Comparison of ENCODE assay signal across 10 mouse cellular contexts in the genomic region with DNA sequence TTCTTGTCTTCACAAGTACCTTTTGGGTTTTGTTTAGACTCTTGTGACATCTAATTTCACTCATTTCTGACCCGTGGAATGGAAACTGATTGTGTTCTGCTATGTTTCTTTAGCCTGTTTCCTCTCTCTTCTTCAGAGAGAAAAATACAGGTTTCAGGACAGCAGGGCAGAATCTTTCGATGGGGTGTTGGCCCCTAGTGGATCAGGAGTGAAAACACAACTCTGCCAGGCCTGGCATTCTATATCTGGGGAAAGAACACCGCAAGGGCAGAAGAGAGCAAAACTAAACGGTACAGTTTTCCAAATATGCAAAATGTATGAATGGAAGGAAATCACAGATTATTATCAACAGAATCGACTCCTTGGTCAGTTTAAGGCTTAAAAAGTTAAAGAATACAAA. TPM values are rescaled to one million over a fixed set of nuclear protein-coding genes. Genes with fewer than 3 reads are reported as not detected.
DNase-seq lines count a peak whose midpoint lies in the region; ATAC-seq and TF ChIP-seq lines count a peak whose summit lies in the region.
"Had no signal": no experiment of that assay in that cellular context is flagged by ENCODE, and none has a peak within 500 bp of the region (broad histone marks: within the 10 kb centered on the region; RNA-seq: fewer than 3 reads in every experiment).

No protein-coding gene starts in this region.

- no peaks in the 10 kb centered on the region for H3K79me2 ChIP-seq in MEL (ENCODE audit: control insufficient read depth, insufficient read depth, low read length, poor library complexity)

- H3K27me3 ChIP-seq in kidney, embryonic 14.5 days (ENCODE audit: control insufficient read depth, insufficient read depth, low read length), result no peaks in the 10 kb centered on the region
- peaks cover 0 to 3% of the 10 kb centered on the region in 2 experiments; a peak in 2 of 4 replicates for H3K27me3 ChIP-seq in MEL (ENCODE audit: control insufficient read depth in 1 of 2, insufficient read depth in 2 of 2, low read length in 2 of 2)
- no peaks in the 10 kb centered on the region for H3K27me3 ChIP-seq in hindbrain, postnatal 0 days (ENCODE audit: insufficient read depth, low read length)
- H3K27me3 ChIP-seq: embryonic facial prominence, embryonic 13.5 days; neural tube, embryonic 12.5 days had no signal

- no peak for ATAC-seq in kidney, embryonic 14.5 days (ENCODE audit: low FRiP score, low TSS enrichment)
- ATAC-seq in hindbrain, postnatal 0 days, result no peak

- no peak overlapping the region for H3K27ac ChIP-seq in kidney, embryonic 14.5 days (ENCODE audit: low read depth, low read length)
- H3K27ac ChIP-seq in MEL (ENCODE audit: control insufficient read depth, low read depth, low read length), result no peak overlapping the region
- H3K27ac ChIP-seq in hindbrain, postnatal 0 days, result no peak overlapping the region
- H3K27ac ChIP-seq: embryonic facial prominence, embryonic 13.5 days; neural tube, embryonic 12.5 days had no signal

- DNase-seq in adrenal gland, adult (ENCODE audit: inconsistent age in 2 of 2, low spot score in 1 of 2), result peak; percentile 19 to 69
- no peak for DNase-seq in adrenal gland, adult 8-10 months
- peak; percentile 20 for DNase-seq in kidney, adult 9 months
- peak; percentile 35 for DNase-seq in MEL (ENCODE audit: low read depth, low spot score)
- DNase-seq in hindbrain, postnatal 0 days (ENCODE audit: low spot score), result peak; percentile 74
- no peak for DNase-seq in T-cell, adult 2 months (ENCODE audit: low spot score)
- DNase-seq in gastrocnemius, postnatal 36 days, result no peak

- intact Hi-C loops in gastrocnemius, postnatal 36 days (cut with DNase I), result no loop called here

- no peaks in the 10 kb centered on the region for H3K4me1 ChIP-seq in kidney, embryonic 14.5 days (ENCODE audit: control insufficient read depth, insufficient read depth, low read length)
- H3K4me1 ChIP-seq in MEL (ENCODE audit: control insufficient read depth in 1 of 2, insufficient read depth in 2 of 2, low read length in 2 of 2), result peaks cover 0 to 4% of the 10 kb centered on the region in 2 experiments; a peak in 1 of 4 replicates
- H3K4me1 ChIP-seq in hindbrain, postnatal 0 days (ENCODE audit: insufficient read depth, low read length), result no peaks in the 10 kb centered on the region
- H3K4me1 ChIP-seq: neural tube, embryonic 12.5 days had no signal

- no peaks in the 10 kb centered on the region for H3K9me3 ChIP-seq in kidney, embryonic 14.5 days (ENCODE audit: control insufficient read depth, low read length)
- no peaks in the 10 kb centered on the region for H3K9me3 ChIP-seq in MEL (replicated peaks; ENCODE audit: insufficient read depth, low read length)
- no peaks in the 10 kb centered on the region for H3K9me3 ChIP-seq in hindbrain, postnatal 0 days (ENCODE audit: low read length)
- H3K9me3 ChIP-seq: embryonic facial prominence, embryonic 13.5 days; neural tube, embryonic 12.5 days had no signal

- TF ChIP-seq POLR2A in MEL (IDR thresholded peaks at IDR 0.05; ENCODE audit: control insufficient read depth in 1 of 2, insufficient read depth in 1 of 2, low read depth in 1 of 2, low read length in 2 of 2, poor library complexity in 1 of 2), result no peak

- H3K4me3 ChIP-seq in kidney, embryonic 14.5 days (ENCODE audit: low read length), result no peak overlapping the region
- H3K4me3 ChIP-seq in MEL (ENCODE audit: control insufficient read depth in 1 of 2, insufficient read depth in 1 of 2, low read depth in 2 of 2, low read length in 2 of 2), result no peak overlapping the region
- H3K4me3 ChIP-seq in hindbrain, postnatal 0 days (ENCODE audit: low read length), result no peak overlapping the region
- H3K4me3 ChIP-seq: embryonic facial prominence, embryonic 13.5 days; neural tube, embryonic 12.5 days had no signal

- H3K9ac ChIP-seq in kidney, embryonic 14.5 days (ENCODE audit: low read depth, low read length), result no peak overlapping the region
- no peak overlapping the region for H3K9ac ChIP-seq in MEL (ENCODE audit: control insufficient read depth, low read depth, low read length, poor library complexity, severe bottlenecking)
- no peak overlapping the region for H3K9ac ChIP-seq in hindbrain, postnatal 0 days (replicated peaks; ENCODE audit: low read length)
- H3K9ac ChIP-seq: embryonic facial prominence, embryonic 13.5 days; neural tube, embryonic 12.5 days had no signal

- WGBS in kidney, embryonic 14.5 days, result 28% methylated on average over 5 of the region's 5 CpGs
- 18% methylated on average over 5 of the region's 5 CpGs for WGBS in hindbrain, postnatal 0 days

- no peak overlapping the region for H3K4me2 ChIP-seq in kidney, embryonic 14.5 days (replicated peaks; ENCODE audit: low read depth, low read length)
- H3K4me2 ChIP-seq in hindbrain, postnatal 0 days (ENCODE audit: low read depth, low read length), result no peak overlapping the region
- H3K4me2 ChIP-seq: embryonic facial prominence, embryonic 13.5 days; neural tube, embryonic 12.5 days had no signal

- no peak for TF ChIP-seq EP300 in MEL (IDR thresholded peaks at IDR 0.05; ENCODE audit: low read depth in 1 of 2, low read length in 2 of 2)

- peak in 2 of 3 experiments; percentile 30 to 55; a peak in 3 of 6 replicates for TF ChIP-seq CTCF in MEL (IDR thresholded peaks at IDR 0.05 in 2 of 3, conservative IDR thresholded peaks at IDR 0.05 in 1 of 3; ENCODE audit: control insufficient read depth in 1 of 3, insufficient read depth in 1 of 3, low read depth in 2 of 3, low read length in 3 of 3, poor library complexity in 1 of 3, severe bottlenecking in 1 of 3)
- peak; percentile 71 for TF ChIP-seq CTCF in hindbrain, postnatal 0 days (IDR thresholded peaks at IDR 0.05; ENCODE audit: low read depth)

- TF ChIP-seq RAD21 in MEL (IDR thresholded peaks at IDR 0.05; ENCODE audit: low read depth, low read length), result peak; percentile 53

- H3K36me3 ChIP-seq in kidney, embryonic 14.5 days (ENCODE audit: control insufficient read depth, insufficient read depth, low read length), result no peaks in the 10 kb centered on the region
- peaks cover 0 to 4% of the 10 kb centered on the region in 2 experiments; a peak in 1 of 4 replicates for H3K36me3 ChIP-seq in MEL (ENCODE audit: control insufficient read depth in 1 of 2, insufficient read depth in 2 of 2, low read length in 2 of 2)
- H3K36me3 ChIP-seq in hindbrain, postnatal 0 days (ENCODE audit: insufficient read depth, low read length), result no peaks in the 10 kb centered on the region
- H3K36me3 ChIP-seq: embryonic facial prominence, embryonic 13.5 days; neural tube, embryonic 12.5 days had no signal

TF ChIP-seq in MEL, 35 proteins besides CTCF, POLR2A, EP300 and RAD21:
- TF ChIP-seq ZNF384 (IDR thresholded peaks at IDR 0.05; ENCODE audit: low read depth, low read length) (no peak), UBTF (IDR thresholded peaks at IDR 0.05; ENCODE audit: borderline replicate concordance, insufficient read depth, low read depth, low read length) (no peak), SMC3 (IDR thresholded peaks at IDR 0.05; ENCODE audit: low read depth, low read length) (peak; percentile 46)

RNA-seq across cellular contexts. Expression of a gene that starts 12.8 kb away (rescaled TPM):
- total RNA-seq in adrenal gland, adult 8-10 months (2022), result 1 to 10 TPM in 2 of 4 experiments, under 1 TPM in 2; 0.35 to 1.4 (median 1.1) TPM
- polyA plus RNA-seq in kidney, embryonic 14.5 days (2014; fragmentation: Nextera tagmentation; extraction: Ambion mirVana), result 76.1 and 103 TPM in 2 replicates
- total RNA-seq in MEL (2012; rRNA removed), result 61.9 and 74.2 TPM in 2 replicates
- polyA plus RNA-seq in MEL (2012; ENCODE audit: insufficient read depth in 1 of 2, insufficient read length in 2 of 2, low read depth in 1 of 2, low replicate concordance in 2 of 2, missing spikeins in 1 of 2), result 1,000 to 10,000 TPM in 1 of 2 experiments, 10 to 100 TPM in 1; 82.9 to 1,192 TPM
- 3.2 and 3.5 TPM in 2 replicates for total RNA-seq in hindbrain, postnatal 0 days (2014; rRNA removed)
- 4.8 and 7.3 TPM in 2 replicates for polyA plus RNA-seq in hindbrain, postnatal 0 days (2015; fragmentation: Nextera tagmentation; extraction: Ambion mirVana)
- total RNA-seq in gastrocnemius, postnatal 36 days (2021), result under 1 TPM in 1 of 2 experiments, not detected in 1; 0.28 TPM

RNA-seq across cellular contexts. Expression of a gene that starts 52.6 kb away (rescaled TPM):
- not detected for total RNA-seq in adrenal gland, adult 8-10 months (2022)
- polyA plus RNA-seq in kidney, embryonic 14.5 days (2014; fragmentation: Nextera tagmentation; extraction: Ambion mirVana), result not detected in 2 replicates
- 0.15 and 0.16 TPM in 2 replicates for total RNA-seq in MEL (2012; rRNA removed)
- polyA plus RNA-seq in MEL (2012; ENCODE audit: insufficient read depth in 1 of 2, insufficient read length in 2 of 2, low read depth in 1 of 2, low replicate concordance in 2 of 2, missing spikeins in 1 of 2), result under 1 TPM in 1 of 2 experiments, not detected in 1; 0.24 TPM
- total RNA-seq in hindbrain, postnatal 0 days (2014; rRNA removed), result not detected in 2 replicates
- not detected in 2 replicates for polyA plus RNA-seq in hindbrain, postnatal 0 days (2015; fragmentation: Nextera tagmentation; extraction: Ambion mirVana)
- total RNA-seq in gastrocnemius, postnatal 36 days (2021), result not detected
- polyA plus RNA-seq: neural tube, embryonic 12.5 days had no signal

Comparison
In these comparisons a context has a peak if more than half of its experiments do, and no peak if none do; other contexts are left out.
1. DNase-seq: peak in adrenal gland, adult (2 of 2), kidney, adult 9 months (single experiment), MEL (single experiment) and hindbrain, postnatal 0 days (single experiment); none in adrenal gland, adult 8-10 months (single experiment), T-cell, adult 2 months (single experiment) and gastrocnemius, postnatal 36 days (0 of 2).
2. RNA of a gene that starts 12.8 kb away (total RNA-seq): 61.9 to 74.2 TPM in MEL; 3.2 to 3.5 TPM in hindbrain, postnatal 0 days, 0.35 to 1.4 TPM in adrenal gland, adult 8-10 months and 0.28 TPM in gastrocnemius, postnatal 36 days; every median in the first group is over 10 times any median in the second.